Mouse (Mus musculus): ENCODE results near the gene Sarm1. TPM values are rescaled to one million over a fixed set of nuclear protein-coding genes. Genes with fewer than 3 reads are reported as not detected.

Gene Sarm1
- polyA plus RNA-seq, 1 experiment from 2014 or later: 0.12 TPM

DNA sequence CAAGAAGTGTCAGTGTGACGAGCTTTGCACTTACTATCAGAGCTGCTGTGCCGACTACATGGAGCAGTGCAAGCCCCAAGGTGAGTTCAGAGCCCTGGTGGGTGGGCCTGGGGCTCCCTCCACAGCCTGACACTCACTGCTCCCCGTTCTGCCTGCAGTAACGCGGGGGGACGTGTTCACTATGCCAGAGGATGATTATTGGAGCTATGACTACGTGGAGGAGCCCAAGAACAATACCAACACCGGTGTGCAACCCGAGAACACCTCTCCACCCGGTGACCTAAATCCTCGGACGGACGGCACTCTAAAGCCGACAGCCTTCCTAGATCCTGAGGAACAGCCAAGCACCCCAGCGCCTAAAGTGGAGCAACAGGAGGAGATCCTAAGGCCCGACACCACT, 2.0 kb upstream of the Sarm1 start:
- H3K27ac ChIP-seq (ENCODE audit: low read length): no peak overlapping the region

GRCm38 (mm10) chr11:78499004-78499403, 1.4 kb upstream of the Sarm1 start, which contains the start of gene Vtn:
Vtn (plus strand) TSS chr11:78499091.
- H3K4me1 ChIP-seq (ENCODE audit: control insufficient read depth, insufficient read depth, low read length): peaks cover 10% of the 10 kb centered on the region
- peak within 1 kb of the TSS; percentile 89 for H3K4me2 ChIP-seq (ENCODE audit: low read depth, low read length)
- no peak within 1 kb of the TSS for H3K9ac ChIP-seq (ENCODE audit: low read length)
- H3K27ac ChIP-seq (ENCODE audit: low read length): no peak within 1 kb of the TSS
- peak within 1 kb of the TSS; percentile 56 for H3K4me3 ChIP-seq (ENCODE audit: low read length)
- H3K9me3 ChIP-seq (replicated peaks; ENCODE audit: control insufficient read depth, low read length): no peaks in the 10 kb centered on the region
- peaks cover 65% of the 10 kb centered on the region for H3K27me3 ChIP-seq (ENCODE audit: control insufficient read depth, insufficient read depth, low read length)
- no peaks in the 10 kb centered on the region for H3K36me3 ChIP-seq (ENCODE audit: control insufficient read depth, insufficient read depth)
- ATAC-seq (replicated peaks; ENCODE audit: extremely low read depth, insufficient read depth, low FRiP score): no peak
- WGBS: 51% methylated on average over 7 of the region's 7 CpGs

More for the DNA sequence above, 2.0 kb upstream of the Sarm1 start:
- Histone ChIP-seq H3K4me1 (ENCODE audit: control insufficient read depth, insufficient read depth, low read length) (peaks cover 10% of the 10 kb centered on the region), H3K4me3 (ENCODE audit: low read length) (no peak overlapping the region), H3K36me3 (ENCODE audit: control insufficient read depth, insufficient read depth) (no peaks in the 10 kb centered on the region), H3K4me2 (ENCODE audit: low read depth, low read length) (no peak overlapping the region), H3K9ac (ENCODE audit: low read length) (no peak overlapping the region), H3K27me3 (ENCODE audit: control insufficient read depth, insufficient read depth, low read length) (peaks cover 60% of the 10 kb centered on the region), H3K9me3 (replicated peaks; ENCODE audit: control insufficient read depth, low read length) (no peaks in the 10 kb centered on the region)
- ATAC-seq (replicated peaks; ENCODE audit: extremely low read depth, insufficient read depth, low FRiP score): no peak
- WGBS: 42% methylated on average over 16 of the region's 16 CpGs

- Histone ChIP-seq H3K36me3 (ENCODE audit: control insufficient read depth, insufficient read depth) (no peaks in the 10 kb centered on the region), H3K4me3 (ENCODE audit: low read length) (peak overlapping the region; percentile 56), H3K27me3 (ENCODE audit: control insufficient read depth, insufficient read depth, low read length) (peaks cover 65% of the 10 kb centered on the region), H3K27ac (ENCODE audit: low read length) (no peak overlapping the region), H3K9ac (ENCODE audit: low read length) (0 out of 2 replicates have a peak overlapping the region, but pooled peaks have one; percentile 53), H3K9me3 (replicated peaks; ENCODE audit: control insufficient read depth, low read length) (no peaks in the 10 kb centered on the region), H3K4me1 (ENCODE audit: control insufficient read depth, insufficient read depth, low read length) (peaks cover 10% of the 10 kb centered on the region), H3K4me2 (ENCODE audit: low read depth, low read length) (peak overlapping the region; percentile 89)
- 1% methylated on average over 44 of the region's 44 CpGs for WGBS
- ATAC-seq (replicated peaks; ENCODE audit: extremely low read depth, insufficient read depth, low FRiP score): peak; percentile 43; the same call in 1 of the 2 replicates
Measured at GRCm38 (mm10) chr11:78497071-78497541, 448 bp downstream of the Sarm1 start.

- no peak overlapping the region for H3K4me2 ChIP-seq (ENCODE audit: low read depth, low read length)
- H3K4me1 ChIP-seq (ENCODE audit: control insufficient read depth, insufficient read depth, low read length): peaks cover 10% of the 10 kb centered on the region
- WGBS: 5% methylated on average over 6 of the region's 6 CpGs
- H3K27me3 ChIP-seq (ENCODE audit: control insufficient read depth, insufficient read depth, low read length): peaks cover 70% of the 10 kb centered on the region
- no peak for ATAC-seq (replicated peaks; ENCODE audit: extremely low read depth, insufficient read depth, low FRiP score)
- H3K36me3 ChIP-seq (ENCODE audit: control insufficient read depth, insufficient read depth): no peaks in the 10 kb centered on the region
- no peaks in the 10 kb centered on the region for H3K9me3 ChIP-seq (replicated peaks; ENCODE audit: control insufficient read depth, low read length)
- H3K27ac ChIP-seq (ENCODE audit: low read length): no peak overlapping the region
- H3K4me3 ChIP-seq (ENCODE audit: low read length): no peak overlapping the region
- H3K9ac ChIP-seq (ENCODE audit: low read length): no peak overlapping the region
Measured at GRCm38 (mm10) chr11:78495904-78496303, 1.6 kb downstream of the Sarm1 start.

DNA sequence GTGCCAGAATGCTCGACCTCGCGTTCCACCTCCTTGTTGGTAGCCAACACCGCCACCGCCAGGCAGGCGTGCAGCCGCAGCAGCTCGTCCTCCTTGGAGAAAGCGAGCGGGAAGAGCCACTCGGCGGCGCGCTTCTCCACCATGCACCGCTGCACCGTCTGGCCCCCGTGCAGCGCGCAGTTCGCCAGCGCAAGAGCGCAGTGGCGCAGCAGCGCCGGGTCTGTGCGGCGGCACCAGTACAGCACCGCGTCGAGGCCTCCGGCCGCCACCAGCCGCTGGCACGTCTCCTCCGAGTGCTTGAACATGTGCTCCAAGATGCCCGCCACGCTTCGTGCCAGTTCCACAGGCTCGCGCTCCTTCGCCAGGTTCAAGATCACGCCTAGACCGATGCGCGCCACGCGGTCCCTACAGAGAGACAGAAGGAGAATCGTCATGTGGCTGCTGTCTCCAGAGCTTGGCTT, 6.7 kb downstream of the Sarm1 start:
- no peak; the same call in 1 of the 2 replicates for ATAC-seq (replicated peaks; ENCODE audit: extremely low read depth, insufficient read depth, low FRiP score)

DNA sequence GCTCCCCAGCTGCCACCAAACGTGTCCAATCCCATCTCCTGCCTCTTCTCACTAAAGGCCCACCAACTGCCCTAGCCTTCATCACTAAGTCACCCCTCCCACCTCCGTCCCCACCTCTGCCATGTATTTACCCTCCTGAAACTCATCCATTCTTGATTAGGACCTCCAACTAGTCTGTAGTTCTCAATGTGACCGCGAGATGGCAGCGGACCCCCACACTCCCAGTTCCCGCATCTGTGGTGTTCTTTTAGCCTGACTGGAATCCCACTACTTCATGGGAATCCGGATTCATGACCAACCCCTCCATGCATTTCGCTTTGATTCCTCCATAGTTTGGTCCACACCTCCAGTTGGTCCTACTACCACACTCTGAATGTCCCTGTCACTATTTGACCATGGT, 9.4 kb downstream of the Sarm1 start:
- H3K36me3 ChIP-seq (ENCODE audit: control insufficient read depth, insufficient read depth): no peaks in the 10 kb centered on the region
- H3K4me1 ChIP-seq (ENCODE audit: control insufficient read depth, insufficient read depth, low read length): peaks cover 3% of the 10 kb centered on the region
- 3% methylated on average over 8 of the region's 8 CpGs for WGBS
- ATAC-seq (replicated peaks; ENCODE audit: extremely low read depth, insufficient read depth, low FRiP score): no peak
- H3K9ac ChIP-seq (ENCODE audit: low read length): no peak overlapping the region
- no peak overlapping the region for H3K4me3 ChIP-seq (ENCODE audit: low read length)
- no peak overlapping the region for H3K27ac ChIP-seq (ENCODE audit: low read length)
- H3K9me3 ChIP-seq (replicated peaks; ENCODE audit: control insufficient read depth, low read length): no peaks in the 10 kb centered on the region
- H3K4me2 ChIP-seq (ENCODE audit: low read depth, low read length): no peak overlapping the region
- peaks cover 74% of the 10 kb centered on the region for H3K27me3 ChIP-seq (ENCODE audit: control insufficient read depth, insufficient read depth, low read length)

More for the DNA sequence above, 6.7 kb downstream of the Sarm1 start:
- 13% methylated on average over 48 of the region's 48 CpGs for WGBS
- Histone ChIP-seq H3K4me2 (ENCODE audit: low read depth, low read length) (peak overlapping the region; percentile 48), H3K9me3 (replicated peaks; ENCODE audit: control insufficient read depth, low read length) (no peaks in the 10 kb centered on the region), H3K9ac (ENCODE audit: low read length) (no peak overlapping the region), H3K4me3 (ENCODE audit: low read length) (peak overlapping the region; percentile 26), H3K27me3 (ENCODE audit: control insufficient read depth, insufficient read depth, low read length) (peaks cover 74% of the 10 kb centered on the region), H3K27ac (ENCODE audit: low read length) (no peak overlapping the region), H3K4me1 (ENCODE audit: control insufficient read depth, insufficient read depth, low read length) (peaks cover 3% of the 10 kb centered on the region), H3K36me3 (ENCODE audit: control insufficient read depth, insufficient read depth) (no peaks in the 10 kb centered on the region)

DNA sequence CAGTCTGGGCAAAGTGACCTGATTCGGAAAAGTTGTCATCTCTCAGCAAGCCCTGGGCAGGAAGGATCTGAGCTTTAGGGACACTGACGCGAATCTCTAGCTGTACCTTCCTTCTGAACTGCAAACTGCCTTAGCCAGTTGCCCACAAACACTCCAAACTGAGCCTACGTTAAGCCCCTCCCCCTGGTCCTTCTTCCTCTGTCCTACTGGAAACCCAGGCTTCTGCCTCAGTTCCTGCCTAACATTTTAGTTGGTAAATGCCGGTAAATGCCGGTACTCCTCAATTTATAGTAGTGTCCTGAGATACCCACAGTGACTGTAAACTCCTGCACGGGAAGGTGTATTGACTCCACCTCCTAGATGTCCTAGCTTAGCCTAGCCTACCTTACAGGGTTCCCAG, 13.9 kb downstream of the Sarm1 start:
- no peak overlapping the region for H3K9ac ChIP-seq (ENCODE audit: low read length)
- H3K9me3 ChIP-seq (replicated peaks; ENCODE audit: control insufficient read depth, low read length): no peaks in the 10 kb centered on the region
- no peak overlapping the region for H3K27ac ChIP-seq (ENCODE audit: low read length)
- H3K4me2 ChIP-seq (ENCODE audit: low read depth, low read length): no peak overlapping the region
- peaks cover 45% of the 10 kb centered on the region for H3K27me3 ChIP-seq (ENCODE audit: control insufficient read depth, insufficient read depth, low read length)
- no peaks in the 10 kb centered on the region for H3K4me1 ChIP-seq (ENCODE audit: control insufficient read depth, insufficient read depth, low read length)
- no peak overlapping the region for H3K4me3 ChIP-seq (ENCODE audit: low read length)
- no peaks in the 10 kb centered on the region for H3K36me3 ChIP-seq (ENCODE audit: control insufficient read depth, insufficient read depth)
- no peak for ATAC-seq (replicated peaks; ENCODE audit: extremely low read depth, insufficient read depth, low FRiP score)
- WGBS: 43% methylated on average over 7 of the region's 7 CpGs

- no peak for ATAC-seq (replicated peaks; ENCODE audit: extremely low read depth, insufficient read depth, low FRiP score)
- no peak overlapping the region for H3K4me3 ChIP-seq (ENCODE audit: low read length)
- 80% methylated on average over 3 of the region's 3 CpGs for WGBS
- no peak overlapping the region for H3K9ac ChIP-seq (ENCODE audit: low read length)
- no peak overlapping the region for H3K4me2 ChIP-seq (ENCODE audit: low read depth, low read length)
- no peaks in the 10 kb centered on the region for H3K4me1 ChIP-seq (ENCODE audit: control insufficient read depth, insufficient read depth, low read length)
- H3K27me3 ChIP-seq (ENCODE audit: control insufficient read depth, insufficient read depth, low read length): no peaks in the 10 kb centered on the region
- H3K9me3 ChIP-seq (replicated peaks; ENCODE audit: control insufficient read depth, low read length): no peaks in the 10 kb centered on the region
- H3K27ac ChIP-seq (ENCODE audit: low read length): no peak overlapping the region
- no peaks in the 10 kb centered on the region for H3K36me3 ChIP-seq (ENCODE audit: control insufficient read depth, insufficient read depth)
Measured at GRCm38 (mm10) chr11:78475289-78475688, 22.3 kb downstream of the Sarm1 start.

- 81% methylated on average over 10 of the region's 10 CpGs for WGBS
- ATAC-seq (replicated peaks; ENCODE audit: extremely low read depth, insufficient read depth, low FRiP score): no peak
Measured at GRCm38 (mm10) chr11:78471326-78472103, 26.0 kb downstream of the Sarm1 start.

More at GRCm38 (mm10) chr11:78471326-78472103, 26.0 kb downstream of the Sarm1 start:
- Histone ChIP-seq H3K4me1 (ENCODE audit: control insufficient read depth, insufficient read depth, low read length) (no peaks in the 10 kb centered on the region; the same call in 1 of the 2 replicates), H3K27ac (ENCODE audit: low read length) (no peak overlapping the region), H3K4me2 (ENCODE audit: low read depth, low read length) (no peak overlapping the region), H3K27me3 (ENCODE audit: control insufficient read depth, insufficient read depth, low read length) (no peaks in the 10 kb centered on the region), H3K4me3 (ENCODE audit: low read length) (no peak overlapping the region), H3K36me3 (ENCODE audit: control insufficient read depth, insufficient read depth) (no peaks in the 10 kb centered on the region), H3K9me3 (replicated peaks; ENCODE audit: control insufficient read depth, low read length) (no peaks in the 10 kb centered on the region), H3K9ac (ENCODE audit: low read length) (no peak overlapping the region)

Measured in heart, embryonic 16.5 days (tissue).